Mouse (Mus musculus): ENCODE data around the gene Jdp2. TPM values are rescaled to one million over a fixed set of nuclear protein-coding genes. Genes with fewer than 3 reads are reported as not detected.
A peak's percentile ranks its signal among the peaks of the same experiment; 100 is the strongest.
"Not testable (repeated sequence)": the region's sequence is repeated elsewhere in the genome, so short reads cannot be mapped to it uniquely, and the experiment has no call there.

Jdp2 gene
- polyA plus RNA-seq, 1 experiment, result 8.2 TPM

DNA sequence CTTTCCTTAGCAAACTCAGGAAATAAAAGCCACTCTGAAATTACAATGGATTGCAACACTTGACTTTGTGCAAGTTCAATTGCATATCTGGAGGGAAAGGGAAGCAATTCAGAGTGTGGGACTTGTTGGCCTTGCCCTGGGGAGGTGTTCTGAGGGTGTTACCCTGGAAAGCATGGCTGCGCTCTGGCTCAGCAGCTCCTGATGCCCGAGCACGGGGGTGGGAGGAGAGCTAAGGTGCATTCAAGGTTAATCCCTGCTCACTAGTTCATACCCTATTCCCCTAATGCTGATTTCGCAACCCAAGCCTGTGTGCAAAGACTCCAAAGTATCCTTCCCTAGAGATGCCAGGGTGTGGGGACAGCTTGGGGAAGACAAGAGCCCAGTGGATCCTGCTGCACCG lies 44.9 kb downstream of the Jdp2 start:
- Histone ChIP-seq H3K4me1 (ENCODE audit: control insufficient read depth, insufficient read depth, insufficient read length, low read length) (peaks cover 16% of the 10 kb centered on the region), H3K36me3 (ENCODE audit: control insufficient read depth, insufficient read depth, low read length) (peaks cover 5% of the 10 kb centered on the region; the same call in 1 of the 2 replicates), H3K4me3 (ENCODE audit: low read depth, low read length) (no peak overlapping the region), H3K27me3 (ENCODE audit: control insufficient read depth, insufficient read depth, low read length) (no peaks in the 10 kb centered on the region), H3K27ac (ENCODE audit: insufficient read depth, low read depth, low read length) (no peak overlapping the region)
- WGBS, result 59% methylated on average over 5 of the region's 5 CpGs
- TF ChIP-seq CTCF (IDR thresholded peaks at IDR 0.05; ENCODE audit: extremely low read depth, insufficient read length, insufficient replicate concordance, low read depth, low read length) (no peak), POLR2A (IDR thresholded peaks at IDR 0.05; ENCODE audit: low read depth, low read length) (no peak)

DNA sequence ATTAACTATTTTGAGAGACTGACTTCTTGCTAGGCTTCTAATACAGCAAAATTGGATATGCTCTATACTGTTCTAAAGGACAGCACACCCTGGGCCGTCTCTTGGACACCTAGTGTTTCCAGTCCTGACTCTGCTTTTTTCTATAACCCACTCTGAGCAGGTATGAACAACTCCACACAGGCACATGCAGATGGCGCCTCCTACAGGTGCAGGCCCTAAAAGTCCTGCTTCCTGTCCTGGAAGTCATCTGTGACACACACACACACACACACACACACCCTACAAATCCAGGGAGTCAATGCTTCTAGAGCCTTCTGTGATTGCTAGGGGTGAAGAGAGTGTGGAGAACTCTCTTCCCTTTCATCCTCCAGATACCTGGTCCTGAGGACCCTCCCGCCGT lies 46.8 kb downstream of the Jdp2 start:
- Histone ChIP-seq H3K27ac (ENCODE audit: insufficient read depth, low read depth, low read length) (no peak overlapping the region), H3K4me1 (ENCODE audit: control insufficient read depth, insufficient read depth, insufficient read length, low read length) (peaks cover 10% of the 10 kb centered on the region; the same call in 1 of the 2 replicates), H3K4me3 (ENCODE audit: low read depth, low read length) (no peak overlapping the region), H3K27me3 (ENCODE audit: control insufficient read depth, insufficient read depth, low read length) (no peaks in the 10 kb centered on the region), H3K36me3 (ENCODE audit: control insufficient read depth, insufficient read depth, low read length) (no peaks in the 10 kb centered on the region)
- 86% methylated on average over 4 of the region's 4 CpGs for WGBS
- TF ChIP-seq POLR2A (IDR thresholded peaks at IDR 0.05; ENCODE audit: low read depth, low read length) (no peak), CTCF (IDR thresholded peaks at IDR 0.05; ENCODE audit: extremely low read depth, insufficient read length, insufficient replicate concordance, low read depth, low read length) (peak; percentile 44; the same call in 1 of the 2 replicates)

DNA sequence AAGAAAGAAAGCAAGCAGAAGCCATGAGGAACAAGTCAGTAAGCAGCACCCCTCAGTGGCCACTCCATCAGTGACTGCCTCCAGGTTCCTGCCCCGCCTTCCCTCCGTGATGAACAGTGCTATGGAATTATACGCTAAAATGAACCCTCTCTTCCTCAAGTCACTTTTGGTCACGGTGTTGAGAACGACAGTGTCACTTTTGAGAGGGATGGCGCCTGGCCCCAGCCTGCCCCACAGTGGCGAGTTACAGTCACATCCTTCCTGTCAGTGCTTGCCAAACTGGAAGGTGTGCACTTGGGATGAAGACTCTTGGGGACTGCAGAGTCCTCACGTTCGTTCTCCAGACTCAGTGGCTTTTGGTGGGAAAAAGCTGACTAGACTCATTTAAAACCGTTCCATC lies 48.5 kb downstream of the Jdp2 start:
- WGBS, result 23% methylated on average over 10 of the region's 10 CpGs
- no peaks in the 10 kb centered on the region for H3K4me1 ChIP-seq (ENCODE audit: control insufficient read depth, insufficient read depth, insufficient read length, low read length)

DNA sequence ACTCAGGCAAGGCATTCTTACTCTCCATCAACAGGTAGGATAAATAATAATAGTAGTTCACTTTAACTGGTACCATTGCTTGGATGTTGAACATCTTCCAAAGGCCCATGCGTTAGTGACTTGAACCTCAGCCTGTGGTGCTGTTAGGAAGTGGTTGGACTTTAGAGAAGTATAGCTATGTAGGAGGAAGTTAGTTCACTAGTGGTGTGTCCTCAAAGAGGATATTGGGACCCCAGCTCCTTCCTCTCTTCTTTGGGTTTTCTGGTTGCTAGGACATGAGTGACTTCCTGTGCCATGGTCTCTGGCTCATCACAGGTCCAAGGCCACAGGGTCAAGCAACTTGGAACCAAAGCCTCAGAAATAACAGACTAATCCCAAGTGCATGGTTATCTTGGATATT lies 49.1 kb downstream of the Jdp2 start:
- no peak overlapping the region for H3K27ac ChIP-seq (ENCODE audit: insufficient read depth, low read depth, low read length)
- no peaks in the 10 kb centered on the region for H3K4me1 ChIP-seq (ENCODE audit: control insufficient read depth, insufficient read depth, insufficient read length, low read length)
- no peaks in the 10 kb centered on the region for H3K27me3 ChIP-seq (ENCODE audit: control insufficient read depth, insufficient read depth, low read length)
- no peak for TF ChIP-seq CTCF (IDR thresholded peaks at IDR 0.05; ENCODE audit: extremely low read depth, insufficient read length, insufficient replicate concordance, low read depth, low read length)
- TF ChIP-seq POLR2A (IDR thresholded peaks at IDR 0.05; ENCODE audit: low read depth, low read length), result no peak
- WGBS, result 73% methylated on average over 1 of the region's 1 CpGs
- no peak overlapping the region for H3K4me3 ChIP-seq (ENCODE audit: low read depth, low read length)
- H3K36me3 ChIP-seq (ENCODE audit: control insufficient read depth, insufficient read depth, low read length), result no peaks in the 10 kb centered on the region

More for the DNA sequence above, 48.5 kb downstream of the Jdp2 start:
- Histone ChIP-seq H3K27ac (ENCODE audit: insufficient read depth, low read depth, low read length) (no peak overlapping the region), H3K36me3 (ENCODE audit: control insufficient read depth, insufficient read depth, low read length) (no peaks in the 10 kb centered on the region), H3K27me3 (ENCODE audit: control insufficient read depth, insufficient read depth, low read length) (no peaks in the 10 kb centered on the region), H3K4me3 (ENCODE audit: low read depth, low read length) (no peak overlapping the region)
- TF ChIP-seq CTCF (IDR thresholded peaks at IDR 0.05; ENCODE audit: extremely low read depth, insufficient read length, insufficient replicate concordance, low read depth, low read length) (peak; percentile 50; the same call in 1 of the 2 replicates), POLR2A (IDR thresholded peaks at IDR 0.05; ENCODE audit: low read depth, low read length) (no peak)

DNA sequence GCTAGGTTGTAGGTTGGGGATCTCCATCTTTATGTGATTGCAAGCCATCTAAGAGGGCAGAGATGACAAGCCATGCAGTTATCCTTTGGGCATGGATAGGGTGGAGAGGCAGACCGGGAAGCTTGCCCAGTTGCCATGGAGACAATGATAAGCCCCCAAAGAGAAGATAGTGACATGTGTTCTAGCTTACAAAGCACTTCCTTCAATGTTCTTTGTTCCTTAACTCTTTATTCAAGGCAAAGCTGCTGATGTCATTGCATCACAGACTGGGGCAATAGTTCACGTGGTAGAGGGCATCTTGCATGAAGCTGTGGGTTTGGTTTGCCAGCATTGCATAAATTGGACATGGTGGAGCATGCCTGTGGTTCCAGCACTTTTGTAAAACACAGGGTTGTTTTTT lies 60.5 kb downstream of the Jdp2 start:
- H3K27me3 ChIP-seq (ENCODE audit: control insufficient read depth, insufficient read depth, low read length), result no peaks in the 10 kb centered on the region
- H3K36me3 ChIP-seq (ENCODE audit: control insufficient read depth, insufficient read depth, low read length), result no peaks in the 10 kb centered on the region
- WGBS, result 19% methylated on average over 2 of the region's 2 CpGs
- no peak overlapping the region for H3K4me3 ChIP-seq (ENCODE audit: low read depth, low read length)
- no peak for TF ChIP-seq POLR2A (IDR thresholded peaks at IDR 0.05; ENCODE audit: low read depth, low read length)
- no peak for TF ChIP-seq CTCF (IDR thresholded peaks at IDR 0.05; ENCODE audit: extremely low read depth, insufficient read length, insufficient replicate concordance, low read depth, low read length)
- H3K27ac ChIP-seq (ENCODE audit: insufficient read depth, low read depth, low read length), result no peak overlapping the region
- no peaks in the 10 kb centered on the region; the same call in 1 of the 2 replicates for H3K4me1 ChIP-seq (ENCODE audit: control insufficient read depth, insufficient read depth, insufficient read length, low read length)

DNA sequence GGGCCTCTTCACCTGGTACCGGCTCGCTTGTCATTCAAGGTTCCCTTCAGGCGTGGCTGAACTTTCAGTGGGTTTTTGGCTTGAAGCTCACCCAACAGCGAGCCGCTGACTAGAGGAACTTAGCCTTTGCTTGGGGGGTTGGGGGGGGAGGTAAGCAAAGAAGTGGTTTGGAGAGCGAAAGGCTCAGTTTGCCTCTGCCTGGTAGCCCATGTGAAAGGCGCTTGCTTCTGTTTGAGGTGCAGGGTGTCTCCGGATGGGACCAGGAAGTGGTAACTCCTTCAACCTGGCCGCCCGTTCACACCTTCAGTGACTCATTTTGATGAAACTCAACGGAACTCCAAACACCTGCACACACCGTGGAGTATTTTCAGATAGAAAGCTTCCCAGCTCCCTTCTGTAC lies 62.0 kb downstream of the Jdp2 start:
- no peaks in the 10 kb centered on the region for H3K36me3 ChIP-seq (ENCODE audit: control insufficient read depth, insufficient read depth, low read length)
- H3K27ac ChIP-seq (ENCODE audit: insufficient read depth, low read depth, low read length), result no peak overlapping the region
- H3K4me3 ChIP-seq (ENCODE audit: low read depth, low read length), result no peak overlapping the region
- WGBS, result 47% methylated on average over 12 of the region's 12 CpGs
- H3K27me3 ChIP-seq (ENCODE audit: control insufficient read depth, insufficient read depth, low read length), result no peaks in the 10 kb centered on the region
- H3K4me1 ChIP-seq (ENCODE audit: control insufficient read depth, insufficient read depth, insufficient read length, low read length), result no peaks in the 10 kb centered on the region; the same call in 1 of the 2 replicates
- no peak for TF ChIP-seq CTCF (IDR thresholded peaks at IDR 0.05; ENCODE audit: extremely low read depth, insufficient read length, insufficient replicate concordance, low read depth, low read length)
- TF ChIP-seq POLR2A (IDR thresholded peaks at IDR 0.05; ENCODE audit: low read depth, low read length), result no peak

DNA sequence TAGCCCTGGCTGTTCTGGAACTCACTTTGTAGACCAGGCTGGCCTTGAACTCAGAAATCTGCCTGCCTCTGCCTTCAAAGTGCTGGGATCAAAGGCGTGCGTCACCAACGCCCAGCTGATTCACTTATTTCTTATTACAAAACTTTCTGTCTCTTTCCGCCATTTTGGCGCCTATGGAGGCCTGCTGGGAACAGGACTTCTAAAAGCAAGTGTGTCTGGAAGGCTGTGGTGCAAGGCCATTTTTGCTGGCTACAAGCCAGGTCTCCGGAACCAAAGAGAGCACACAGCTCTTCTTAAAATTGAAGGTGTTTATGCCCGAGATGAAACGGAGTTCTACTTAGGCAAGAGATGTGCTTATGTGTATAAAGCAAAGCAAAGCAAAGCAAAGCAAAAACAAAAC lies 63.4 kb downstream of the Jdp2 start:
- not testable (repeated sequence) for H3K27ac ChIP-seq (ENCODE audit: insufficient read depth, low read depth, low read length); H3K27me3 ChIP-seq (ENCODE audit: control insufficient read depth, insufficient read depth, low read length)
- WGBS, result 80% methylated on average over 8 of the region's 8 CpGs

DNA sequence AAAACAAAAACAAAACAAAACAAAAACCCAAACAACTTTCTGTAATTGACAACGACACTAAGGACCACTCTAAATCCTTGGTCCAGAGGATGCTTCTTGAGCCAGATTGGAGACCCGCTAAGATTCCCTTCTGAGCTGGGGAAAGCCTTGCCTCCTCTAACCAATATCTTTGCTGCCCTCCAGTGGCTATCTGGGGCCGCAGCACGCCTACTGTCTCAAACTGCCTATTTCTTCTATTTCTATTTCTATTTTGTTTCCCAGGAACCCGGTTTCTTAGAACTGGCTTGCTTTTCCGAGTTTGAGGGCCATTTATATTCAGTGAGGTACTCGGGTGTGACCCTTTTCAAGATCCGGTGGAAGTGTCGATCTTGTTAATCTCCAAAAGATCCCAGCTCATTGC lies 64.1 kb downstream of the Jdp2 start:
- TF ChIP-seq POLR2A (IDR thresholded peaks at IDR 0.05; ENCODE audit: low read depth, low read length) (no peak), CTCF (IDR thresholded peaks at IDR 0.05; ENCODE audit: extremely low read depth, insufficient read length, insufficient replicate concordance, low read depth, low read length) (peak; percentile 77; the same call in 1 of the 2 replicates)
- WGBS, result 9% methylated on average over 9 of the region's 9 CpGs
- H3K4me3 ChIP-seq (ENCODE audit: low read depth, low read length), result no peak overlapping the region
- H3K36me3 ChIP-seq (ENCODE audit: control insufficient read depth, insufficient read depth, low read length), result no peaks in the 10 kb centered on the region
- no peaks in the 10 kb centered on the region for H3K27me3 ChIP-seq (ENCODE audit: control insufficient read depth, insufficient read depth, low read length)
- H3K4me1 ChIP-seq (ENCODE audit: control insufficient read depth, insufficient read depth, insufficient read length, low read length), result no peaks in the 10 kb centered on the region; the same call in 1 of the 2 replicates
- no peak overlapping the region for H3K27ac ChIP-seq (ENCODE audit: insufficient read depth, low read depth, low read length)

More for the DNA sequence above, 63.4 kb downstream of the Jdp2 start:
- not testable (repeated sequence) for H3K4me3 ChIP-seq (ENCODE audit: low read depth, low read length); H3K36me3 ChIP-seq (ENCODE audit: control insufficient read depth, insufficient read depth, low read length); H3K4me1 ChIP-seq (ENCODE audit: control insufficient read depth, insufficient read depth, insufficient read length, low read length)

Data from small intestine, adult 2 months (tissue).